Mouse (Mus musculus) brown adipose tissue, adult 24 weeks (tissue): ENCODE measurements around the gene Pitpnm3. TPM values are rescaled to one million over a fixed set of nuclear protein-coding genes. Genes with fewer than 3 reads are reported as not detected.

ENCODE experiments used
- H3K27ac ChIP-seq: fragments of 200-500 bp; replicated peaks from 2 replicates; pipeline ENCODE4 v1.5.1; 2012; ENCODE audit warnings: low read depth, mild to moderate bottlenecking, low read length
- H3K4me1 ChIP-seq: fragments of 200-500 bp; 2 replicates; pipeline ENCODE4 v1.6.1; 2012; ENCODE audit warnings: low read length, mixed read lengths; ENCODE audit not compliant: control insufficient read depth, insufficient read depth, insufficient read length
- H3K4me3 ChIP-seq: fragments of 200-500 bp; 2 replicates; pipeline ENCODE4 v1.5.1; 2012; ENCODE audit warnings: low read depth, mild to moderate bottlenecking, low read length, moderate library complexity; ENCODE audit not compliant: insufficient read depth
- polyA plus RNA-seq: library from polyadenylated mRNA; stranded (reverse); fragments of >200 nt; gene quantifications from 2 replicates; pipeline ENCODE4 v1.2.4, GENCODE M21; 2012; ENCODE audit not compliant: missing spikeins, insufficient read depth, insufficient read length

Pitpnm3 gene
- polyA plus RNA-seq, 1 experiment: 0.20 TPM

GRCm38 (mm10) chr11:72092390-72092789 is 43.2 kb downstream of the Pitpnm3 start:
- H3K4me3 ChIP-seq: no peak overlapping the region
- H3K27ac ChIP-seq: no peak overlapping the region
- no peaks in the 10 kb centered on the region; the same call in 1 of the 2 replicates for H3K4me1 ChIP-seq

GRCm38 (mm10) chr11:72086251-72087046 is 49.1 kb downstream of the Pitpnm3 start:
- no peaks in the 10 kb centered on the region; the same call in 1 of the 2 replicates for H3K4me1 ChIP-seq
- H3K4me3 ChIP-seq: no peak overlapping the region
- no peak overlapping the region for H3K27ac ChIP-seq

DNA sequence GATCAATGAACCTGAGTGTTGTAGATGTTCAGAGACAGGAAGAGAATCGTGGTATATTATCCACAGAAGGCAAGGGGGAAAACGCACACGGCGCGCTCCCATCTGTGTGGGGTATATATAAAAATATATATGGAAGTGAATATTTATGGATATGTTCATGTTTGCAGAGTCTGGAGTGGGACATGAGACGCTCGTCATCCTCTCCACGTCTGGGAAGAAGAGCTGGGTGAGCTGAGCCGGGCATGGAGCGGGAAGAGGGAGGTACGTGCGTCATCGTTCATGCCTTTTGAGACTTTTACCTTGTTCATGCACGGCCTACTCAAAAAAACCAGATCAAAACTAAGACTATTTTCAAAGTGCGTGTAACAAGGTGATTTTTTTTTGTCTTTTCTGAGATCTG is 51.2 kb downstream of the Pitpnm3 start:
- H3K27ac ChIP-seq: no peak overlapping the region
- no peak overlapping the region for H3K4me3 ChIP-seq
- no peaks in the 10 kb centered on the region; the same call in 1 of the 2 replicates for H3K4me1 ChIP-seq

DNA sequence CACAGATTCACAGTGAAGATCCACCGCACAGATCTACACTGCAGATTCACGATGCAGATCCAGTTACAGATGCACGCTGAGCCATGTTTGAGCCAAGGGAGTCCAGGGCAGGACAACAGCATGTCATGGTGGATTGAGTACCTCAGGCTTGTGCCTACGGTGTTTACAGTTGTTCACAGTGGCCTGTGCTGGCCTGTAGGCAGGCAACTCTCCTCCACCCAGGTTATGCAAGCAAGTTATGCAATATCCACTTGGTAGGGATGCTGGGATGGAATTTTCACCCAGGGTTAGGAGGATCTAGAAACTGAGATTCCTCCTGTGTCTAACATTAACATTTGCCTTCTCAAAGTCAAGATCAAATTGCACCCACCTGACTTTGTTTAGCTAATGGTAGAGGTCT is 53.0 kb downstream of the Pitpnm3 start:
- no peak overlapping the region for H3K27ac ChIP-seq
- H3K4me3 ChIP-seq: no peak overlapping the region
- no peaks in the 10 kb centered on the region; the same call in 1 of the 2 replicates for H3K4me1 ChIP-seq

DNA sequence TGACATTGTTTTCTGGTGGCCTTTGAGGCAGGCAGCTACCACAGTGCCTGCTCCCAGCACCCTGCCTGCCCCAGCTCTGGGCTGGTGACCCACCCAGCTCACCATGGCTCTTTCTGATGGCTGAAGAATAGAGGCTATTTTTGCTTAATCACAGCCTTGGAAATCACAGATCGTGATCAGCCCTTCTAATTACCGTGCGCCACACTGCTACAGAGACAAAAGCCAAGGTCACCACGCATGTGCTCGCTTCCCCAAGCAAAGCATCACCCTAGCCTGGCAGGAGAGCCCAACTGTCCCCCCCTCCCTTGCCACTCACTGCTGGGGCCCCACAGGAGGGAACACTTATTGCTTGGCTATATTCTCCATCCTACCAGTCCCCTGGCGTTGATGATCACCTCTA is 55.1 kb downstream of the Pitpnm3 start:
- no peaks in the 10 kb centered on the region for H3K4me1 ChIP-seq
- H3K27ac ChIP-seq: no peak overlapping the region
- H3K4me3 ChIP-seq: no peak overlapping the region

DNA sequence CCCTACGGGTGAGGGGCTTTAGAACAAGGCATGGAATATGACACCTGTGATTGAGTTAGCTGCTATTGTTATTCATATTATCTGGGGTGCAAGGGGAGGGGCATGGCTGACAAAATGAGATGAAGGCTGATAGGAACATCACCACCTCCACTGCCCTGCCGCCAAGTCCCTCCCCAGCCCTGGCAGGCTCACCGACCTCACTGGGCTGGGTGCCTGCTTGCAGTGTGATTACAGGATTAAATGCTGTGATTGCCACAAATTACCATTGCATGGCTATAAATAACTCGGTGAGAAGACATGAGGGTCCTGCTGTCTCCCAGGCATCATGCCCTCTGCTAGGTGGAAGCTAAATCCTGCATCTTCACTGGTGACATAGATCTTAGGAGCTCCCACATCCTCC is 56.9 kb downstream of the Pitpnm3 start:
- no peak overlapping the region for H3K4me3 ChIP-seq
- H3K4me1 ChIP-seq: no peaks in the 10 kb centered on the region
- no peak overlapping the region for H3K27ac ChIP-seq

- Histone ChIP-seq H3K4me3 (no peak overlapping the region), H3K4me1 (no peaks in the 10 kb centered on the region), H3K27ac (no peak overlapping the region)
These were observed 57.5 kb downstream of the Pitpnm3 start for GRCm38 (mm10) chr11:72078056-72078455.

- Histone ChIP-seq H3K4me3 (no peak overlapping the region), H3K4me1 (no peaks in the 10 kb centered on the region), H3K27ac (no peak overlapping the region)
These were observed 61.3 kb downstream of the Pitpnm3 start for GRCm38 (mm10) chr11:72074230-72074629.

DNA sequence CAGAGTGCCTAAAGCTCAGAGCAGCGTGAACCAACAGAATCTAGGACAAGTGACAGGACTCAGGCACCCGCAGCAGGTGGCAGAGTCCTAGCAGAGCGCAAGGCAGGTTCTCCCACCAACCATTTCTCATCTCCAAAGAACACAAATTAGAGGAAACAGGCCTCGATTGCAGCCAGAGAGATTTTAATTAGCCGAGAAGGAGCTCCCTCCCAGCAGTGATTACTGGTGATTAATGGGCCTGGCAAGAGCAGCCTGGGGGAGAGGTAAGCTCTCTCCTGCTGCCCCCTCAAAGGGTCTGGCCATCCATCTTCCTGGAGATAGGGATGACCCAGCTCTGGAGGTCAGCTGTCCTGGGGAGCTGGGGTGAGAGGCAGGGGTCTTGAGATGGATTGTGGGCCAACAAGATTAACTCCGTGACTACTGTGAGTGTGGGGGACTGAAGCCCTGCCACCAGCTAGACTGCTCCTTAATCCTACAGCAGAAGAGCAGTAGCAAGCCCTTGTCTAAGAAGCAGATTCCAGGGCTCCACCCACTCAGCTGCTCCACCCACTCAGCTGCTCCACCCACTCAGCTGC is 63.2 kb downstream of the Pitpnm3 start:
- Histone ChIP-seq H3K4me3 (no peak overlapping the region), H3K4me1 (no peaks in the 10 kb centered on the region), H3K27ac (no peak overlapping the region)

GRCm38 (mm10) chr11:72070733-72071132 is 64.8 kb downstream of the Pitpnm3 start:
- Histone ChIP-seq H3K27ac (no peak overlapping the region), H3K4me3 (no peak overlapping the region), H3K4me1 (no peaks in the 10 kb centered on the region)

DNA sequence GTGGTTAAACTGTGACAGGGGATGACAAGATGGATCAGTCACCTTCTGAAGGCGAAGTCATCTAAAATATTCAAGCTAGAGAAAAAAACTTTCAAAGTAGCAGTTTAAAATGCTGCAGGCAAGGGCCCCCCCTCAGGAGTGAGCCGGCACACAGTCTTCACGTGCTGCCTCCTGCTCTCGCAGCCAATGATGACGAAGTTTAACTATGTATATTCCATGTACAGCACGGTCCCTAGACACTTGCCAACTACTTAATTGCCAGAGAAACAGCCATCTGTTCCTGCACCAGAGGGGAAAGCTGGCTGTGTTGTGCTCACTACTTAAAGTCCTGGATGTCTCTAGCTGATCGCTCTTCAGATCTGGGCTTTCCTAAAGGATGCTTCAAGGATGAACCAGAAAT is 67.6 kb downstream of the Pitpnm3 start:
- no peaks in the 10 kb centered on the region for H3K4me1 ChIP-seq
- H3K27ac ChIP-seq: no peak overlapping the region

GRCm38 (mm10) chr11:72067326-72067725 is 68.3 kb downstream of the Pitpnm3 start:
- Histone ChIP-seq H3K27ac (no peak overlapping the region), H3K4me1 (no peaks in the 10 kb centered on the region), H3K4me3 (no peak overlapping the region)

More for the DNA sequence above, 67.6 kb downstream of the Pitpnm3 start:
- no peak overlapping the region for H3K4me3 ChIP-seq

GRCm38 (mm10) chr11:72066330-72066729 is 69.2 kb downstream of the Pitpnm3 start:
- Histone ChIP-seq H3K4me3 (no peak overlapping the region), H3K27ac (no peak overlapping the region), H3K4me1 (no peaks in the 10 kb centered on the region)

GRCm38 (mm10) chr11:72065103-72065502 is 70.5 kb downstream of the Pitpnm3 start:
- Histone ChIP-seq H3K4me1 (no peaks in the 10 kb centered on the region), H3K27ac (no peak overlapping the region), H3K4me3 (no peak overlapping the region)

DNA sequence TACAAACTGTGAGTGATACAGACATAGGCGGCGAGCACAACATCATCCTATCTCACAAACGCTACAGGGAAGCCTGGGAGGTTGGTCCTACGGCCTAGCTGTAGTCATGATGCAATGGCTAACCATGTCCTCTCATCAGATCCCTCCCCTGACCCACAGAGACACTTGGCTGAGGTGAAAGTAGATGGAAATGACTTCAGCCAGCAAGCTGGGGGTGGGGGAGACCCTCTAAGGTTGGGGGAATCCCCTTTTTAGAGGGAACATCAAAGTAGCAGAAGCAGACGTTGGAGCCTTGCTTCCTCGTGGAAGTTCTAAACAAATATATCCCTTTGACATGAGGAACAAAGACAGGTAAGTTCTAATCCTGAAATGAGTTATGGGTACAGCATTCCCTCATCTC is 71.2 kb downstream of the Pitpnm3 start:
- no peaks in the 10 kb centered on the region for H3K4me1 ChIP-seq
- no peak overlapping the region for H3K27ac ChIP-seq
- no peak overlapping the region for H3K4me3 ChIP-seq

- Histone ChIP-seq H3K27ac (no peak overlapping the region), H3K4me1 (no peaks in the 10 kb centered on the region), H3K4me3 (no peak overlapping the region)
These were observed 74.4 kb downstream of the Pitpnm3 start for GRCm38 (mm10) chr11:72061093-72061620.
